Mouse (Mus musculus) lung, postnatal 0 days (tissue): ENCODE data around the gene Mdk. TPM values are rescaled to one million over a fixed set of nuclear protein-coding genes. Genes with fewer than 3 reads are reported as not detected.

Experiments
- ATAC-seq: fragments of 200-750 bp; cut with Nextera tagmentation; 2 replicates; pipeline ENCODE4 v1.8.0; 2017; ENCODE audit warnings: moderate library complexity
- DNase-seq: peaks from one replicate; pipeline ENCODE4 v3.0.0-alpha.2; 2016; ENCODE audit warnings: low spot score
- H3K27ac ChIP-seq: fragments of 300-500 bp; sonication (generic); 2 replicates; pipeline ENCODE4 v1.5.1; 2014; ENCODE audit warnings: antibody characterized with exemption, mild to moderate bottlenecking, low read length, mixed read lengths
- H3K27me3 ChIP-seq: fragments of 300-500 bp; sonication (generic); replicated peaks from 2 replicates; pipeline ENCODE4 v1.6.1; 2014; ENCODE audit warnings: low read length, mixed read lengths; ENCODE audit not compliant: insufficient read depth
- H3K36me3 ChIP-seq: fragments of 300-500 bp; sonication (generic); 2 replicates; pipeline ENCODE4 v1.6.1; 2014; ENCODE audit warnings: low read length, mixed read lengths; ENCODE audit not compliant: insufficient read depth
- H3K4me1 ChIP-seq: fragments of 300-500 bp; sonication (generic); 2 replicates; pipeline ENCODE4 v1.6.1; 2014; ENCODE audit warnings: antibody characterized with exemption, low read depth, low read length, mixed read lengths; ENCODE audit not compliant: insufficient read depth
- H3K4me2 ChIP-seq: fragments of 300-500 bp; sonication (generic); replicated peaks from 2 replicates; pipeline ENCODE4 v1.6.1; 2014; ENCODE audit warnings: low read depth, mild to moderate bottlenecking, low read length, moderate library complexity, mixed read lengths
- H3K4me3 ChIP-seq: fragments of 300-500 bp; sonication (generic); 2 replicates; pipeline ENCODE4 v1.5.1; 2014; ENCODE audit warnings: low read depth, low read length
- H3K9ac ChIP-seq: fragments of 300-500 bp; sonication (generic); replicated peaks from 2 replicates; pipeline ENCODE4 v1.6.1; 2014; ENCODE audit warnings: low read depth, mild to moderate bottlenecking
- H3K9me3 ChIP-seq: fragments of 300-500 bp; sonication (generic); 2 replicates; pipeline ENCODE4 v1.6.1; 2016; ENCODE audit warnings: low read length, mixed read lengths
- CTCF ChIP-seq: IDR thresholded peaks from 2 replicates; pipeline ENCODE4 v1.5.1; 2016; ENCODE audit warnings: antibody characterized with exemption, mild to moderate bottlenecking
- EP300 ChIP-seq: IDR thresholded peaks from 2 replicates; pipeline ENCODE4 v1.6.1; 2016; ENCODE audit warnings: antibody characterized with exemption, mild to moderate bottlenecking, control low read depth
- WGBS: fragments of 180-500 bp; shearing (Covaris S2); extraction: QIAGEN DNeasy Blood & Tissue Kit; methylation state at CpG from one replicate; pipeline ENCODE4 v1.1.7; 2014; 5-methylcytosine and 5-hydroxymethylcytosine counted together
- polyA plus RNA-seq: library from polyadenylated mRNA; unstranded; fragments of >200 nt; fragmentation: Nextera tagmentation; extraction: Ambion mirVana; gene quantifications from 2 replicates; pipeline ENCODE4 v1.2.1, GENCODE M21; 2015

Mdk gene
- polyA plus RNA-seq, 1 experiment from 2014 or later: 101 TPM

DNA sequence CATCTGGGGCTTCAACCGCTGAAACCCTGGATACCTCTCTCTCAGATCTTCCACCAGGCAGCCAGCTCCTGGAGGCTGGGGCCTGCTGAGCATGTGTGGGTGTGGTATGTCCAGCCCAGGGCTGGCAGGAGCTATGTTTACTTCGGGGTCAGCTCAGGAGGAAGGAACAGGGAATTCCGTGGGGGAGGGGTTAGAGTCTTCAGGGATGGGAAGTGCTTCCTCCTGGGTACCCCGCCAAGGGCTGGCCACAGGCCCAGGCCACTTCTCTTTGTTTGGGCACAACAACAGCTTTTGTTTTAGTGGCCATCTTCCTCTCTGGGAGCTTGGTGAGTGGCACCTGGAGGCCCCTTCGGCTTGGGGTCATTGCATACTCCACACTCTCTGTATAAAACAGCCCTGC is 21.7 kb upstream of the Mdk start:
- Histone ChIP-seq H3K27me3 (no peaks in the 10 kb centered on the region), H3K27ac (peak overlapping the region; percentile 68), H3K4me2 (no peak overlapping the region), H3K4me3 (no peak overlapping the region), H3K9ac (no peak overlapping the region; the same call in 1 of the 2 replicates), H3K36me3 (no peaks in the 10 kb centered on the region), H3K4me1 (peaks cover 43% of the 10 kb centered on the region), H3K9me3 (no peaks in the 10 kb centered on the region)
- 8% methylated on average over 5 of the region's 5 CpGs for WGBS
- ATAC-seq (peak; percentile 92), DNase-seq (peak; percentile 94)
- TF ChIP-seq EP300: peak; percentile 84
- TF ChIP-seq CTCF: peak; percentile 37

DNA sequence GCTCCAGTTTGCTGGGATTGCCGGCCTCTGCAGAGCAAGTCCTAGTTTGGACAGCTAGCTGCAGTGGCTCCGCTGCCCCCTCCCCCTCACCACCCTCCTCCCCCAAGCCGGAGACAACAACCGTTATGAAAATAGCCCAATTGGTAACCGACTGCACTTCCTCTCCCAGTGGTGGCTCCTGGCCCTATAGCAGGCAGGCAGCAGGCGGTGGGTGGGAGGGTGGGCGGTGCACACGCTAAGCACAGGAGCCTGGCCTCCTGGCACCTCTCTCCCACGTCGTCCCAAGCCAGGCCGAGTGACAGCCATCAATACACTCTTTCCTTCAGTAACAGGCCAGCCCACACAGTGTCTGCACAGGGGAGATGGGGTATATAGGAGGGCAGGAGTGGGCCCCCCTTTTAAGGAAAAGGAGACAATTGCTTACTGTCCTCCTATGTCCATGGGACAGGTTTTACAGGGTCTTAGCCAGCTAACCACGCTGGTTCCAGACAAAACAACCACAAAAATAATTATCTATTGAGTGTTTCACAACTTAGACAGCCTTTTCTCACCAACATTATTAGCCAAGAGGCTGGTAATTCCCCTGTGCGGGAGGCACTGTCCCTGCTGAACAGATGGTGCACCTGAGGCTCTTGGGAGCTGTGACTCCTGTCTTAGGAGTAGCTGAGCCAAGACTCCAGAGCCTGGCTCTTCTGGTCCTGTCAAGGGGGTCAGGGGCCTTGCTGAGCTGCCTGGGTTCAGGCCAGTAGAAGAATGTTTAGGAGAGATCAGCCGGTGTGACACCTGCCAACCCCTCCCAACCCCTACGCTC is 18.4 kb upstream of the Mdk start:
- H3K9ac ChIP-seq: 0 out of 2 replicates have a peak overlapping the region, but pooled peaks have one; percentile 13
- H3K9me3 ChIP-seq: no peaks in the 10 kb centered on the region
- peaks cover 44% of the 10 kb centered on the region for H3K4me1 ChIP-seq
- ATAC-seq (peak; percentile 51), DNase-seq (peak; percentile 78)
- peak overlapping the region; percentile 44 for H3K4me2 ChIP-seq
- no peaks in the 10 kb centered on the region for H3K36me3 ChIP-seq
- H3K27ac ChIP-seq: peak overlapping the region; percentile 74
- TF ChIP-seq CTCF (no peak), EP300 (no peak)
- no peaks in the 10 kb centered on the region for H3K27me3 ChIP-seq
- H3K4me3 ChIP-seq: no peak overlapping the region
- WGBS: 19% methylated on average over 14 of the region's 15 CpGs

DNA sequence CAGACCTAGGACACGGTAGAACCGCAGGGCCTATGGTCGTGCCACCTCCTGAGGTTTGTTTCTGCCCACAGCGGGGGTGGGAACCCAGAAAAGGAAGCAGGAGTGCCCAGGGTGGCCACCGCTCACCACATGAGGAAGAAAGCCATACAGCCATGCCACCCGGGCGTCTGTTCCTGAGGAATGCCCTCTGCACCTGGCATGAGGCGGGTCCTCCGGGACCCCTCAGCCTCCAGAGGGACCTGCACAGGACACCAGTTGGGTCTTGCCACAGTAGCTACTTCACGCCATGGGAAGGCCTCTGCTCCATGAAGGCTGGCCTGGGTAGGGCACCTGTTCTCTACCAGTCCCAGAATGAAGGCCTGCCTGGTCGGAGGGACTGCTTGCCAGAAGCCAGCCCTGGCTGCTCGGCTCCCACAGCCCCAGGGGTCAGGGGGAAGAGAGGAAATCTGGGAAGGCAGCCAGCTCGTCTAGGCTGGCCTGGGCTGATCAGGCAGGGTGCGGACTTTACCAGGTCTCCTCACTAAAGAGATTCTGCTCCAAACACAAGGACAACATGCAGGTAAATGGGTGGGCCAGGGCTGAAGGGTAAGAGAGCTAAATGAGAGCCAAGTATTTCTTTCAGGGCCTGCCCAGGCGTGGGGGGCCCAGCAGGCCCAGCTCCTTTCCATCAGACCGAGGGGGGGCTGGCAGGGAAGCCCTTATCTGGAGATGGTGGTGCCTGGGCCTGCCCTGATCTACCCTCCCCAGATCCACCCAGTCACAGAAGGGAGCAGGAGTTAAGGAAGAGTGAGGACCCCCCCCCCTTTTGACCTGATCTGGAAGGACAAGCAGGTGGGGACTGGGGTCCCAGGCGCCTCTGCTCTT is 17.5 kb upstream of the Mdk start:
- ATAC-seq: no peak; the same call in 1 of the 2 replicates
- Histone ChIP-seq H3K9ac (peak overlapping the region; percentile 13; the same call in 1 of the 2 replicates), H3K4me2 (peak overlapping the region; percentile 44), H3K9me3 (no peaks in the 10 kb centered on the region), H3K4me1 (peaks cover 37% of the 10 kb centered on the region), H3K27ac (peak overlapping the region; percentile 28), H3K27me3 (no peaks in the 10 kb centered on the region), H3K36me3 (no peaks in the 10 kb centered on the region), H3K4me3 (no peak overlapping the region)
- DNase-seq: no peak
- 53% methylated on average over 17 of the region's 17 CpGs for WGBS
- TF ChIP-seq EP300 (no peak), CTCF (no peak)

DNA sequence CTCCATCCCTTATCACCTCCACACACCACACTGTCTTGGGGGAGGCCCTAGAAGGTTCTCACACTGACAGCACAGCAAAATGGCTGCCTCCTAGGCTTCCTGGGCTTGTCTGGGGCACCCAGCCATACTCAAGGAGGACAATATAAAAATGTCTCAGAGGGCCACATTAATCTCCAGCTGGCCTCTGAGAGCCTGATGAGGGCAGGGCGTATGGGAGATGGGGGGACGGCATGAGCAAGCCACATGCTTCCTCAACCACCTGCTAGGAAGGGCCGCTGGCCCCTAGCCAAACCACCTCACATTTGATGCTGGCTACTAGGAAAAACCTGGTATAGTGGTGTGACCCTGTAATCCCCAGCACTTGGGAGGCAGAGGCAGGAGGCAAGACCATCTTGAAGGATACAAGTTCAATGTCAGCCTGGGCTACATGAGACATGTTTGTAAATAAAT is 16.7 kb upstream of the Mdk start:
- H3K27me3 ChIP-seq: no peaks in the 10 kb centered on the region
- 0 out of 2 replicates have a peak overlapping the region, but pooled peaks have one; percentile 40 for H3K27ac ChIP-seq
- DNase-seq (no peak), ATAC-seq (no peak)
- no peaks in the 10 kb centered on the region for H3K36me3 ChIP-seq
- 55% methylated on average over 3 of the region's 3 CpGs for WGBS
- H3K4me1 ChIP-seq: peaks cover 40% of the 10 kb centered on the region
- H3K4me2 ChIP-seq: 0 out of 2 replicates have a peak overlapping the region, but pooled peaks have one; percentile 44
- TF ChIP-seq CTCF (no peak), EP300 (no peak)
- H3K4me3 ChIP-seq: no peak overlapping the region
- H3K9me3 ChIP-seq: no peaks in the 10 kb centered on the region
- no peak overlapping the region for H3K9ac ChIP-seq

DNA sequence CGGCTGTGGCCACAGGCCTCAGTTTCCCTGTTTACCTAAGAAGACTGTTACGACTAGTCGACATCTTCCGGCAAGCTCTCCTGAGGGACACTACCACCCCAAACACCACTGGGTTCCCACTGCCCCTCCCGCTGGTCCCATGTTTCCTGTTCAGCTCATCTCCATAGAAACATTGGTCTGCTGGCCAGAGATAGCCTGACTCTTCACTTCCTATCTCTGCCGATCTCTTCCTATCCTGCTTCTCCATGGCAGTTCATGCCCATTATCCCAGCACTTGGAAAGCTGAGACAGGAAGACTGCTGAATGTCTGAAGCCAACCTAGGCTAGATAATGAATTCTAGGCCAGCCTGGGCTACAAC is 16.0 kb upstream of the Mdk start:
- no peak overlapping the region for H3K4me3 ChIP-seq
- peaks cover 34% of the 10 kb centered on the region for H3K4me1 ChIP-seq
- peak; percentile 25 for ATAC-seq
- no peaks in the 10 kb centered on the region for H3K9me3 ChIP-seq
- 51% methylated on average over 6 of the region's 6 CpGs for WGBS
- DNase-seq: peak; percentile 62
- H3K27ac ChIP-seq: peak overlapping the region; percentile 40; the same call in 1 of the 2 replicates
- H3K4me2 ChIP-seq: no peak overlapping the region
- TF ChIP-seq EP300 (0 out of 2 replicates have a peak, but pooled peaks have one; percentile 39), CTCF (no peak)
- H3K36me3 ChIP-seq: no peaks in the 10 kb centered on the region
- no peak overlapping the region for H3K9ac ChIP-seq
- no peaks in the 10 kb centered on the region for H3K27me3 ChIP-seq
